Mouse (Mus musculus) erythroblast, embryonic 14.5 days (primary cell): ENCODE measurements around the gene Fgf13.

Source experiments
- GATA1 ChIP-seq: IDR thresholded peaks from 2 replicates; pipeline ENCODE4 v1.6.1; 2012; ENCODE audit warnings: low read length, inconsistent platforms, mixed read lengths
- TAL1 ChIP-seq: IDR thresholded peaks from 3 replicates; pipeline ENCODE4 v1.6.1; 2012; ENCODE audit warnings: low read length, inconsistent platforms, mixed read lengths

- TF ChIP-seq GATA1 = no peak
- TF ChIP-seq TAL1 = no peak
Observed at GRCm38 (mm10) chrX:59201146-59201545, 366.7 kb downstream of the Fgf13 start.
